Mouse (Mus musculus) thymus, adult 2 months (tissue): ENCODE data around the gene Trit1.

Experiments used
- CTCF ChIP-seq: fragments of 200-500 bp; IDR thresholded peaks from 2 replicates; pipeline ENCODE4 v1.5.1; 2012; ENCODE audit warnings: mild to moderate bottlenecking, control low read depth, low read length, moderate library complexity, borderline replicate concordance; ENCODE audit not compliant: control insufficient read depth, poor library complexity, insufficient read depth; ENCODE audit errors: extremely low read depth
- POLR2A ChIP-seq: fragments of 200-500 bp; IDR thresholded peaks from 2 replicates; pipeline ENCODE4 v1.6.1; 2012; ENCODE audit warnings: mild to moderate bottlenecking, low read length, control low read depth, moderate library complexity; ENCODE audit not compliant: control insufficient read depth, poor library complexity, insufficient read depth; ENCODE audit errors: extremely low read depth

- peak; percentile 89 for TF ChIP-seq CTCF
- TF ChIP-seq POLR2A = no peak
Measured at GRCm38 (mm10) chr4:122995404-122996220, 20.8 kb upstream of the Trit1 start, which contains the start of gene Mycl.
